Mouse (Mus musculus): Measurements from ENCODE around the gene Rxfp2.
A peak's percentile ranks its signal among the peaks of the same experiment; 100 is the strongest.

Rxfp2 gene

GRCm38 (mm10) chr5:150044533-150044932, 26.1 kb downstream of the Rxfp2 start:
- no peak for DNase-seq (ENCODE audit: low spot score)

DNA sequence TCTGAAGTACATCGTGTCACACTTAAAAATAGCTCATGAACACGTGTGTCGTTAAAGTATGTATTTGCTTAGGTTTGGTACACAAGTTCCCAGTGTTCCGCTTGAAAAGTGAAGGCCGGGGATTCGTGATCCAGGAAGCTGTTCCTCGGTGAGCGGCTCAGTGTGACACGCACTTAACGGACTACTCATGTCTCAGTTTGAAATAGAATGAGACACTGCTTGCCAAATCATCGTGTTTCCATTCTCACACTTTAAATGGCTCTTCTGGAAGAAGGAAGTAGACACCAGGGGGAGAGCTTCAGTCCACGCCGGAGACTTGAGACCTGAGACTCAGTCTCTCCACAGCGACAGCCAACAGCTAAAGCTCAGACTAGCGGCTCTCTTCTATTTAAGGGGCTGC, 28.0 kb downstream of the Rxfp2 start:
- no peak for DNase-seq (ENCODE audit: low spot score)

DNA sequence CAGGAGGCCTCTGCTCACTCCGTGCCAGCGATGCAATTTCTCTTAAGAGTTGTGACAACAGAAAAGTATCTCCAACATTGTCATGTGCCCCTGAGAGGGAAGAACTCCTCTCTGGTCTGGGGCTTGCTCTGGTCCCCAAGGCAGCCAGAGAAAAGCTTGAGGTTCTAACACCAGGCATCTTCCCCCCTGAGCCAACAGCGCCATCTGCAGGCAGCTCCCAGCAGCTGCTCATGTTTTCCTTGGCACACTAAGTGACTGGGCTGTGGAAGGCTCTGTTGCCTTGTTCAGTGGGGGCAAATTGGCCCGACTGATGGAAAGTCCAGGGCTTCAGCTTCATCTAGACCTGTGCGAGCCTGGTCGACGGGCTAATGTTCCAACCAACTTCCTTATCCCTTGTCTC, 31.5 kb downstream of the Rxfp2 start:
- DNase-seq (ENCODE audit: low spot score) = peak; percentile 20

DNA sequence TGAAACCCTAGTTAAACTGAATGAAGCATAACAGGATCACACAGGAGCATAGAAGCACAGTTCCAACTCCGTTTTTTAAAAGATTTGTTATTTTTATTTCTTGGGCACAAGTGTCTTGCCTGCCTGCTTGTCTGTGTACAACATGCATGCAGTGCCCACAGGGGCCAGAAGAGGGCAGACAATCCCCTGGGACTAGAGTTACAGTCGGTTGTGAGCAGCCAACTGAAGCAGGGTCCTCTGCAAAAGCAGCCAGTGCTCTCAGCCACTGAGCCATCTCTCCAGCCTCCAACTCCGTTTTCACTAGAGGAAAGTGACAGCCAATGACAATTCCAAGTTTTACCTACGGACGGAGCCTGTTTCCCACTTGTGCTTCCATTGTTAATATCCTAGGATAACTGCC, 33.4 kb downstream of the Rxfp2 start:
- peak; percentile 14 for DNase-seq (ENCODE audit: low spot score)

- no peak for DNase-seq (ENCODE audit: low spot score)
Measured at GRCm38 (mm10) chr5:150053294-150053693, 34.8 kb downstream of the Rxfp2 start.

- DNase-seq (ENCODE audit: low spot score) = no peak
Measured at GRCm38 (mm10) chr5:150053956-150054355, 35.5 kb downstream of the Rxfp2 start.

DNA sequence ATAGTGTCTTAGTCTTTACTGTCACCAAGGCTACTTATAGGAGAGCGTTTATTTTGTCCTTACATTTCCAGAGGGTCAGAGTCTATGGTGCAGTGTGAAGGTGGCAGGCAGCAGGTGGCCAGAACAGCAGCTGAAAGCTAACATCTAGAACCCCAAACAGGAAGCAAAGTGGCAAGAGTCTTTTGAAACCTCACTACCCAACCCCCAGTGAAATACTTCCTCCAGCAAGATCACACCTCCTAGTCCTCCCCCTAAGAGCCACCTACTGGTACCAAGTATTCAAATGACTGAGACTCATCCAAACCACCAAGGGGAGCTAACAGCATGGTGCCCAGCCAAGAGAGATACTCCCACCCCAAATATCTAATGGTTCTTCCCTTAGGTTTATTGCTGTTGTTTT, 36.8 kb downstream of the Rxfp2 start:
- no peak for DNase-seq (ENCODE audit: low spot score)

- no peak for DNase-seq (ENCODE audit: low spot score)
Measured at GRCm38 (mm10) chr5:150056056-150056455, 37.6 kb downstream of the Rxfp2 start.

DNA sequence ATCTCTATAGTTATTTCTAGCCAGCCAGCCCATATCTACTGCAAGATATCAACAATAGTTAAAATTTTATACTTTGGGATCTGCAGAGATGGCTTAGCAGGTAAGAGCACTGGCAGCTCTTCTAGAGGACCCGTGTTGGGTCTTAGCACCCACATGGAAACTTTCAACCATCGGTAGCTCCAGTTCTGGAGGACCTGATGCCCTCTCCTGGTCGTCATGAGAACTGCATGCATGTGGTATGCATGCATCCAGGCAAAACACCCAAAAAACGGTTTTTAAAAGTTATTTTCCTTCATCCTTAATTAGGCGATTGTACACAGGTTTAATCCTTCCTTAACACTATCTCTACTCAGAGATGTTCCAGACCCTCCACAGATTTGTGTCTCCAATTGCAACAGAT, 40.4 kb downstream of the Rxfp2 start:
- no peak for DNase-seq (ENCODE audit: low spot score)

- no peak for DNase-seq (ENCODE audit: low spot score)
Measured at GRCm38 (mm10) chr5:150059466-150059865, 41.0 kb downstream of the Rxfp2 start.

GRCm38 (mm10) chr5:150061086-150061485, 42.6 kb downstream of the Rxfp2 start:
- no peak for DNase-seq (ENCODE audit: low spot score)

DNA sequence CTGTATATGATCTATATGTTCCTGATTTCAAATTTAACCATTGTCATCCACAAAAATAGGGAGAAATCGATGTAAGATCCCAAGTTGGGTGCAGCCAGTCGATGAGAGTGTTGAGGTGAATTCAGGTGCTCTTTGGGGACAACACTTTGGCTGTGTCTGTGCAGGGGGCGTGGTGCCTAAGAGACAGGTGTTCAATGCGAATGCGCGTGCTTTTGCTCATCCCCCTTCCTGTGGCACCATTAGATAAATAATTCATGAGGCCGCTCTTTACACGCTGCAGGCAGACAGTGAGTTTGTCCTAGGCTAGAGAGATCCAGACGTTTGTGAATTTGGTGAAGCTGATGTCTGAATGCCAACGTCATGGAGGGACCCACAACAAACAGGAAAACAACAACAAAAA, 45.8 kb downstream of the Rxfp2 start:
- DNase-seq (ENCODE audit: low spot score) = no peak

DNA sequence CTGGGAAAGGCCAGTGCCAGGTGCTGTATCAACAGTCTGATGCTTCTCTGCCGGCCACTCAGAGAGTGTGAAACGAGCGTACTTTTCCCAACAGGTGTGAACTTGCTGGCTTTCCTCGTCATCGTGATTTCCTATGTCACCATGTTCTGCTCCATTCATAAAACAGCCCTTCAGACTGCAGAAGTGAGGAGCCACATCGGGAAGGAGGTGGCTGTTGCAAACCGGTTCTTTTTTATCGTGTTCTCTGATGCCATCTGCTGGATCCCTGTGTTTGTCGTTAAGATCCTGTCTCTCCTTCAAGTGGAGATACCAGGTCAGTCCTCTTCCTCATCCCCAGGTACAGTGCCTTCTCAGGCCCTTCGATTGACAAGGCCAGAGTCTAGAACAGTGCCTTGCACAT, 51.6 kb downstream of the Rxfp2 start:
- peak; percentile 53 for DNase-seq (ENCODE audit: low spot score)

DNA sequence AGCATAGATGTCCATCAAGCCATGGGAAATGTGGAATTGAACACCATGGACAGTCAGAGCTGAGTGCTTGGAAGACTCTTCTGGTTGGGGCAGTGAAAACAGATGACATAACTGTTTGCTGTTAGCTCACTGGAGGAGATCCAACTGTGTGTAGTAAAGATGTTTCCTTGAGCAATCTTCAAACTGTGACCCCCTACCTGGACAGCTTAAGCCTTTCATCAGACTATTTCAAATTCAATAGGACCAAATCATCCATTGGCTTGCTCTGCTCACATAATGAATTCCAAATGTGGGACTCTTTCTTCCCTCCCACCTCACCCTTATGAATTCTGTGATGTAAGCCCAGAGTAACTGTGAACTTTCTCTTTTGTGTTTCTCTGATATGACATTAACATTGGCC, 53.3 kb downstream of the Rxfp2 start:
- no peak for DNase-seq (ENCODE audit: low spot score)

- DNase-seq (ENCODE audit: low spot score) = no peak
Measured at GRCm38 (mm10) chr5:150079866-150080797, 61.7 kb downstream of the Rxfp2 start.

- no peak for DNase-seq (ENCODE audit: low spot score)
Measured at GRCm38 (mm10) chr5:150082696-150083095, 64.2 kb downstream of the Rxfp2 start.

- no peak for DNase-seq (ENCODE audit: low spot score)
Measured at GRCm38 (mm10) chr5:150083190-150083589, 64.7 kb downstream of the Rxfp2 start.

DNA sequence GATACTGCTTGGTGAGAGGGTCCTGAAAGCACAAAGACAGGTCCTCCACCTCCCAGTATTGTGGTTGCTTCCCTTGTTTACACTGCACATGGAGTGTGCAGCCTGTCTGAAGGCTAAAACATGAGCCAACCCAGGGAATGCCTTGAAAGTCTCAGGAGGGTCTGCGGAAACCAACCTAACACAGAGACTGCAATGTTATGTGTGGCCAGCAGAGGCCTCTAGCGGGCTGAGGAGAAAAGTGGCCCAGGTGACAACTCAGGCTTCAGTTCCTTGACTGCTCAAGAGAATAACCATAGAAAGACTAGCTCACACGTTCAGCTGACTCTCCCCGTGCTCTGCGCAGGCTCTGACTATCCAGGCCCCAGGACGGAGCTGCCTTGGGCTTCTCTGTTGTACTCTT, 79.1 kb downstream of the Rxfp2 start:
- DNase-seq (ENCODE audit: low spot score) = peak; percentile 50

DNA sequence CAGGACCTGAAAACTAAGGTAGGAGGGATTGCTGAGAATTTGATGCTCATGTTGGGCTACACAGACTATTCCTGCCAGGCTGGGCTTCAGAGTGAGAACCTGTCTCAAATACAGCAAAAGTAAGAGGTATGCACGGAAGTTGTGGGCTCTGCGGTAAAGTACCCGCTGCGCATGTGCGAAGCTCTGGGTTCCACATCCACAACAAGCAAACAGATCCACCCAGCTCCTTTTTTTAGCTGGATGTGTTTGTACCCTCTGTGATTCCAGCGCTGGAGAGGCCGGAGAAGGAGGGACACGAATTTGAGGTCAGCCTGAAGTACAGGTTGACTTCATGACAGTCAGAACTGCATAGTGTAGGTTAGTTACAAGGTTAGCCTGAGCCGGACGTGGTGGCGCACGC, 80.3 kb downstream of the Rxfp2 start:
- no peak for DNase-seq (ENCODE audit: low spot score)

- no peak for DNase-seq (ENCODE audit: low spot score)
Measured at GRCm38 (mm10) chr5:150101789-150102188, 83.3 kb downstream of the Rxfp2 start.

DNA sequence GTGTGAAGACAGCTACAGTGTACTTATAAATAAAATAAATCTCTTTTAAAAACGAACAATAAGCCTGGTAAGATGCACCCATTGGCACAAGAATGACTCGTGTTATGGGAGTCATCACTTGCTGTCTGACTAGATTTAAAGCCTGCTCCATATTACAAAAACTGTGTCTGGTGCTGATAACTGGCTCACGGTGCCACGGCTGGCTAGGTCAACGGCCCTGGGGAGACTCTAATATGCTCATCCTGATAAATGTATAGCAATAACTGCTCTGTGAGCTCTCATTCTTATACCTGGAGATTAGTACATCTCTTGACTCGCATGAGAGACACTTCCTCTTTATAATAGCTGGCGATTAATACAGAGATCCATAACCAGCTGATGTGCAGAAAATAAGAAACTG, 87.9 kb downstream of the Rxfp2 start:
- no peak for DNase-seq (ENCODE audit: low spot score)

GRCm38 (mm10) chr5:150111236-150111635, 92.8 kb downstream of the Rxfp2 start:
- DNase-seq (ENCODE audit: low spot score) = no peak

- peak; percentile 35 for DNase-seq (ENCODE audit: low spot score)
Measured at GRCm38 (mm10) chr5:150114007-150114406, 95.5 kb downstream of the Rxfp2 start.

GRCm38 (mm10) chr5:150114778-150115177, 96.3 kb downstream of the Rxfp2 start:
- DNase-seq (ENCODE audit: low spot score) = no peak
